Mouse (Mus musculus) lung, postnatal 0 days (tissue): ENCODE measurements around the gene Cyth1.

ENCODE experiments used
- CTCF ChIP-seq: IDR thresholded peaks from 2 replicates; pipeline ENCODE4 v1.5.1; 2016; ENCODE audit warnings: antibody characterized with exemption, mild to moderate bottlenecking
- EP300 ChIP-seq: IDR thresholded peaks from 2 replicates; pipeline ENCODE4 v1.6.1; 2016; ENCODE audit warnings: antibody characterized with exemption, mild to moderate bottlenecking, control low read depth

GRCm38 (mm10) chr11:118259580-118259979 lies 11.2 kb upstream of the Cyth1 start:
- TF ChIP-seq CTCF (no peak), EP300 (no peak)
